In the genomic region with DNA sequence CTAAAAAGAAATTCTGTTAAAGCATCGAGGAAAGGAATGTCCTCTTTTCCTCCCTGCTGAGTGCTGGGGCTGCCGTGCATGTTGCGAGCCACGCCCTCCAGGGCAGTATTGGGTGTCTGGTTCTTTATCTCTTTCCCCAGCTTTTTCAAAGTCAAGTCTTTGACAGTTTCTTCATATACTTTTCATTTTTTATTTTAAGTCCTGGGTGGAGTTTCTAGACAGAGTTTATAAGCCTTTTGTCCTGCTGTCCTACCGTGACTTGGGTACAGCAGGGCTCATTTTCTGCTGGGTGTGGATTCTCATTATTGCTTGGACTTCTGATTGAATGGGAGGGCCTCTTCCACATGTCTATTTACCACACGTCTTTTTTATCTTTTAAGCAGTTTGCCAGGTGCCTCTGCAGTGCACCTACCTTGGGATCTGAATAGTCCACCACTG, we compare ENCODE assay signal across 8 mouse cellular contexts. TPM values are rescaled to one million over a fixed set of nuclear protein-coding genes. Genes with fewer than 3 reads are reported as not detected.
DNase-seq lines count a peak whose midpoint lies in the region; ATAC-seq and TF ChIP-seq lines count a peak whose summit lies in the region.

No protein-coding gene starts in this region.

- H3K27me3 ChIP-seq in kidney, adult 2 months (replicated peaks; ENCODE audit: control insufficient read depth, insufficient read depth, low read length) = no peaks in the 10 kb centered on the region
- H3K27me3 ChIP-seq in hindbrain, embryonic 11.5 days (ENCODE audit: control insufficient read depth, insufficient read depth, low read length) = no peaks in the 10 kb centered on the region
- no peaks in the 10 kb centered on the region for H3K27me3 ChIP-seq in midbrain, embryonic 10.5 days (ENCODE audit: low read depth, poor library complexity, severe bottlenecking)

- no peak for DNase-seq in kidney, adult 2 months
- DNase-seq in kidney, adult 11 months = no peak
- DNase-seq in hindbrain, embryonic 11.5 days (ENCODE audit: low spot score) = peak; percentile 26
- DNase-seq in midbrain, embryonic 10.5 days (ENCODE audit: low spot score) = no peak
- no peak for DNase-seq in adrenal gland, postnatal 10 days
- no peak for DNase-seq in left cerebral cortex, adult 9 months (ENCODE audit: low spot score in 2 of 2)
- no peak for DNase-seq in yolk sac, embryonic 10.5 days (ENCODE audit: low spot score)

- no peak overlapping the region for H3K4me3 ChIP-seq in kidney, adult 2 months (ENCODE audit: insufficient read depth, low read depth, low read length)
- no peak overlapping the region for H3K4me3 ChIP-seq in bone marrow macrophage, adult 2 months (ENCODE audit: insufficient read depth, low read length)
- peak overlapping the region; percentile 67; the same call in 1 of the 2 replicates for H3K4me3 ChIP-seq in hindbrain, embryonic 11.5 days (ENCODE audit: low read depth, low read length)
- peak overlapping the region; percentile 86 for H3K4me3 ChIP-seq in midbrain, embryonic 10.5 days

- no peak for TF ChIP-seq CTCF in kidney, adult 2 months (conservative IDR thresholded peaks at IDR 0.05; ENCODE audit: insufficient read depth, insufficient read length, low read depth, low read length)
- no peak for TF ChIP-seq CTCF in bone marrow macrophage, adult 2 months (IDR thresholded peaks at IDR 0.05; ENCODE audit: low read depth, low read length)

- ATAC-seq in hindbrain, embryonic 11.5 days (ENCODE audit: low FRiP score) = no peak

- WGBS in kidney, adult 2 months = 23% methylated on average over 6 of the region's 6 CpGs
- 59% methylated on average over 6 of the region's 6 CpGs for WGBS in hindbrain, embryonic 11.5 days
- 67% methylated on average over 6 of the region's 6 CpGs for WGBS in midbrain, embryonic 10.5 days

- H3K36me3 ChIP-seq in kidney, adult 2 months (ENCODE audit: control insufficient read depth, insufficient read depth, low read length) = peaks cover 11% of the 10 kb centered on the region
- H3K36me3 ChIP-seq in hindbrain, embryonic 11.5 days (ENCODE audit: control insufficient read depth, insufficient read depth, low read length) = 0 out of 2 replicates have a peak, but pooled peaks cover under 1% of the 10 kb centered on the region
- H3K36me3 ChIP-seq in midbrain, embryonic 10.5 days = peaks cover 55% of the 10 kb centered on the region

- peak overlapping the region; percentile 55; the same call in 1 of the 2 replicates for H3K4me2 ChIP-seq in hindbrain, embryonic 11.5 days (replicated peaks; ENCODE audit: low read depth, low read length)

- H3K4me1 ChIP-seq in kidney, adult 2 months (ENCODE audit: control insufficient read depth, insufficient read depth, low read length) = peaks cover 28% of the 10 kb centered on the region; the same call in 1 of the 2 replicates
- H3K4me1 ChIP-seq in bone marrow macrophage, adult 2 months (ENCODE audit: control insufficient read depth, insufficient read depth, low read length) = peaks cover 25% of the 10 kb centered on the region
- peaks cover 4% of the 10 kb centered on the region for H3K4me1 ChIP-seq in hindbrain, embryonic 11.5 days (replicated peaks; ENCODE audit: control insufficient read depth, insufficient read depth, low read length)
- peaks cover 31% of the 10 kb centered on the region for H3K4me1 ChIP-seq in midbrain, embryonic 10.5 days

- 0 out of 2 replicates have a peak overlapping the region, but pooled peaks have one; percentile 73 for H3K27ac ChIP-seq in kidney, adult 2 months (ENCODE audit: insufficient read depth, low read depth, low read length)
- 0 out of 2 replicates have a peak overlapping the region, but pooled peaks have one; percentile 3 for H3K27ac ChIP-seq in bone marrow macrophage, adult 2 months (ENCODE audit: insufficient read depth, low read depth, low read length)
- peak overlapping the region; percentile 94 for H3K27ac ChIP-seq in hindbrain, embryonic 11.5 days (ENCODE audit: low read depth, low read length)
- H3K27ac ChIP-seq in midbrain, embryonic 10.5 days (replicated peaks) = peak overlapping the region; percentile 97

- H3K9ac ChIP-seq in hindbrain, embryonic 11.5 days (ENCODE audit: low read depth, low read length) = peak overlapping the region; percentile 76

- no peak for TF ChIP-seq POLR2A in kidney, adult 2 months (IDR thresholded peaks at IDR 0.05; ENCODE audit: low read depth, low read length)
- no peak for TF ChIP-seq POLR2A in bone marrow macrophage, adult 2 months (IDR thresholded peaks at IDR 0.05; ENCODE audit: borderline replicate concordance, low read depth, low read length)

- no peaks in the 10 kb centered on the region for H3K9me3 ChIP-seq in hindbrain, embryonic 11.5 days (ENCODE audit: control insufficient read depth, low read length)
- H3K9me3 ChIP-seq in midbrain, embryonic 10.5 days (replicated peaks) = no peaks in the 10 kb centered on the region

RNA-seq across cellular contexts. Expression of a gene that starts 3.6 kb away (rescaled TPM):
- polyA plus RNA-seq in kidney, adult 2 months (2012; rRNA removed) = 24.3 and 26.6 TPM in 2 replicates
- 36.0 and 46.0 TPM in 2 replicates for polyA plus RNA-seq in bone marrow macrophage, adult 2 months (2012; ENCODE audit: insufficient read depth, insufficient read length, missing spikeins)
- 42.6 and 49.8 TPM in 2 replicates for polyA plus RNA-seq in hindbrain, embryonic 11.5 days (2014; fragmentation: Nextera tagmentation; extraction: Ambion mirVana)
- polyA plus RNA-seq in midbrain, embryonic 10.5 days (2016; fragmentation: Nextera tagmentation; extraction: Ambion mirVana) = 58.8 and 63.3 TPM in 2 replicates
- 10 to 100 TPM; 78.7 to 83.1 TPM for total RNA-seq in adrenal gland, postnatal 10 days (2021)

RNA-seq across cellular contexts. Expression of a gene that starts 3.7 kb away (rescaled TPM):
- 91.4 and 94.1 TPM in 2 replicates for polyA plus RNA-seq in kidney, adult 2 months (2012; rRNA removed)
- 21.0 and 29.4 TPM in 2 replicates for polyA plus RNA-seq in bone marrow macrophage, adult 2 months (2012; ENCODE audit: insufficient read depth, insufficient read length, missing spikeins)
- polyA plus RNA-seq in hindbrain, embryonic 11.5 days (2014; fragmentation: Nextera tagmentation; extraction: Ambion mirVana) = 67.4 and 68.4 TPM in 2 replicates
- 72.2 and 92.6 TPM in 2 replicates for polyA plus RNA-seq in midbrain, embryonic 10.5 days (2016; fragmentation: Nextera tagmentation; extraction: Ambion mirVana)
- total RNA-seq in adrenal gland, postnatal 10 days (2021) = 100 to 1,000 TPM; 101 to 104 TPM

RNA-seq across cellular contexts. Expression of a gene that starts 10.0 kb away (rescaled TPM):
- polyA plus RNA-seq in kidney, adult 2 months (2012; rRNA removed) = 42.9 and 54.6 TPM in 2 replicates
- 22.7 and 23.8 TPM in 2 replicates for polyA plus RNA-seq in bone marrow macrophage, adult 2 months (2012; ENCODE audit: insufficient read depth, insufficient read length, missing spikeins)
- polyA plus RNA-seq in hindbrain, embryonic 11.5 days (2014; fragmentation: Nextera tagmentation; extraction: Ambion mirVana) = 200 and 243 TPM in 2 replicates
- 124 and 178 TPM in 2 replicates for polyA plus RNA-seq in midbrain, embryonic 10.5 days (2016; fragmentation: Nextera tagmentation; extraction: Ambion mirVana)
- total RNA-seq in adrenal gland, postnatal 10 days (2021) = 10 to 100 TPM; 15.9 to 28.7 TPM

RNA-seq across cellular contexts. Expression of a gene that starts 22.7 kb away (rescaled TPM):
- polyA plus RNA-seq in kidney, adult 2 months (2012; rRNA removed) = 118 and 132 TPM in 2 replicates
- 36.9 and 39.3 TPM in 2 replicates for polyA plus RNA-seq in bone marrow macrophage, adult 2 months (2012; ENCODE audit: insufficient read depth, insufficient read length, missing spikeins)
- polyA plus RNA-seq in hindbrain, embryonic 11.5 days (2014; fragmentation: Nextera tagmentation; extraction: Ambion mirVana) = 23.6 and 25.2 TPM in 2 replicates
- 29.0 and 29.6 TPM in 2 replicates for polyA plus RNA-seq in midbrain, embryonic 10.5 days (2016; fragmentation: Nextera tagmentation; extraction: Ambion mirVana)
- 10 to 100 TPM; 58.0 to 70.5 TPM for total RNA-seq in adrenal gland, postnatal 10 days (2021)

RNA-seq across cellular contexts. Expression of a gene that starts 40.3 kb away (rescaled TPM):
- 50.1 and 65.0 TPM in 2 replicates for polyA plus RNA-seq in kidney, adult 2 months (2012; rRNA removed)
- polyA plus RNA-seq in bone marrow macrophage, adult 2 months (2012; ENCODE audit: insufficient read depth, insufficient read length, missing spikeins) = 57.5 and 77.6 TPM in 2 replicates
- polyA plus RNA-seq in hindbrain, embryonic 11.5 days (2014; fragmentation: Nextera tagmentation; extraction: Ambion mirVana) = 33.5 and 39.8 TPM in 2 replicates
- polyA plus RNA-seq in midbrain, embryonic 10.5 days (2016; fragmentation: Nextera tagmentation; extraction: Ambion mirVana) = 51.6 and 54.3 TPM in 2 replicates
- total RNA-seq in adrenal gland, postnatal 10 days (2021) = 10 to 100 TPM; 36.8 to 38.0 TPM

Comparison
In these comparisons a context has a peak if more than half of its experiments do, and no peak if none do; other contexts are left out.
1. H3K27ac ChIP-seq: peak in every context shown above with its lines; median percentile 97 in midbrain, embryonic 10.5 days; 94 in hindbrain, embryonic 11.5 days; 73 in kidney, adult 2 months; 3 in bone marrow macrophage, adult 2 months.
2. H3K4me3 ChIP-seq: peak in hindbrain, embryonic 11.5 days (single experiment) and midbrain, embryonic 10.5 days (single experiment); none in kidney, adult 2 months (single experiment) and bone marrow macrophage, adult 2 months (single experiment).